Mouse (Mus musculus) MEL (cell line): ENCODE results near the gene Sgpp1. TPM values are rescaled to one million over a fixed set of nuclear protein-coding genes. Genes with fewer than 3 reads are reported as not detected.
A peak's percentile ranks its signal among the peaks of the same experiment; 100 is the strongest.

Source experiments
- DNase-seq: peaks from one replicate; pipeline ENCODE4 v3.0.0; 2011; ENCODE audit warnings: low read depth, low spot score
- H3K27ac ChIP-seq: 2 replicates; pipeline ENCODE4 v1.5.1; 2012; ENCODE audit warnings: low read depth, mild to moderate bottlenecking, control low read depth, low read length, moderate library complexity; ENCODE audit not compliant: control insufficient read depth
- H3K27me3 ChIP-seq, 2 experiments: fragments of 150-350 bp in 1 of 2; sonication (generic) in 1 of 2; 2 replicates each; pipeline ENCODE4 v1.6.1; 2012; ENCODE audit warnings: low read length in 2 of 2, mild to moderate bottlenecking in 2 of 2, improper control_type of control experiment in 1 of 2, moderate library complexity in 1 of 2; ENCODE audit not compliant: insufficient read depth in 2 of 2, control insufficient read depth in 1 of 2
- H3K36me3 ChIP-seq, 2 experiments: 2 replicates each; pipeline ENCODE4 v1.6.1; 2012 to 2014; ENCODE audit warnings: low read length in 2 of 2, improper control_type of control experiment in 1 of 2, inconsistent platforms in 1 of 2, mild to moderate bottlenecking in 1 of 2; ENCODE audit not compliant: insufficient read depth in 2 of 2, control insufficient read depth in 1 of 2
- H3K4me1 ChIP-seq, 2 experiments: fragments of 150-350 bp in 1 of 2; sonication (generic) in 1 of 2; 2 replicates each; pipeline ENCODE4 v1.6.1; 2012; ENCODE audit warnings: low read length in 2 of 2, improper control_type of control experiment in 1 of 2, mild to moderate bottlenecking in 1 of 2; ENCODE audit not compliant: insufficient read depth in 2 of 2, control insufficient read depth in 1 of 2
- H3K4me3 ChIP-seq, 2 experiments: fragments of 150-350 bp in 1 of 2; sonication (generic) in 1 of 2; 2 replicates each; pipeline ENCODE4 v1.5.1; 2012; ENCODE audit warnings: low read depth in 2 of 2, low read length in 2 of 2, mild to moderate bottlenecking in 2 of 2, moderate library complexity in 2 of 2, control low read depth in 1 of 2, improper control_type of control experiment in 1 of 2; ENCODE audit not compliant: control insufficient read depth in 1 of 2, insufficient read depth in 1 of 2
- H3K79me2 ChIP-seq: 2 replicates; pipeline ENCODE4 v1.6.1; 2012; ENCODE audit warnings: mild to moderate bottlenecking, low read length, moderate library complexity; ENCODE audit not compliant: control insufficient read depth, poor library complexity, insufficient read depth
- H3K9ac ChIP-seq: 2 replicates; pipeline ENCODE4 v1.6.1; 2012; ENCODE audit warnings: low read depth, mild to moderate bottlenecking, control low read depth, low read length, moderate library complexity; ENCODE audit not compliant: control insufficient read depth, poor library complexity, severe bottlenecking
- H3K9me3 ChIP-seq: fragments of 150-350 bp; sonication (generic); replicated peaks from 2 replicates; pipeline ENCODE4 v1.6.1; 2012; ENCODE audit warnings: mild to moderate bottlenecking, low read length, improper control_type of control experiment, moderate library complexity; ENCODE audit not compliant: insufficient read depth
- CTCF ChIP-seq, 3 experiments: IDR thresholded peaks in 2 of 3; conservative IDR thresholded peaks in 1 of 3; 2 replicates each; pipeline ENCODE4 v1.5.1; 2011 to 2012; ENCODE audit warnings: low read length in 3 of 3, low read depth in 2 of 3, mild to moderate bottlenecking in 2 of 3, improper control_type of control experiment in 1 of 3, inconsistent platforms in 1 of 3, mixed read lengths in 1 of 3, moderate library complexity in 1 of 3; ENCODE audit not compliant: control insufficient read depth in 1 of 3, insufficient read depth in 1 of 3, poor library complexity in 1 of 3, severe bottlenecking in 1 of 3
- EP300 ChIP-seq, 2 experiments: IDR thresholded peaks; 2 replicates each; pipeline ENCODE4 v1.6.1; 2011; ENCODE audit warnings: improper control_type of control experiment in 2 of 2, low read length in 2 of 2, low read depth in 1 of 2, mild to moderate bottlenecking in 1 of 2
- ETS1 ChIP-seq: IDR thresholded peaks from 2 replicates; pipeline ENCODE4 v1.6.1; 2012; ENCODE audit warnings: low read depth, mild to moderate bottlenecking, inconsistent platforms, low read length, improper control_type of control experiment, moderate library complexity
- GATA1 ChIP-seq: IDR thresholded peaks from 2 replicates; pipeline ENCODE4 v1.6.1; 2011; ENCODE audit warnings: low read depth, low read length, improper control_type of control experiment
- HCFC1 ChIP-seq: IDR thresholded peaks from 2 replicates; pipeline ENCODE4 v1.6.1; 2012; ENCODE audit warnings: low read depth, mild to moderate bottlenecking, inconsistent platforms, low read length, improper control_type of control experiment, moderate library complexity
- JUND ChIP-seq: IDR thresholded peaks from 2 replicates; pipeline ENCODE4 v1.6.1; 2011; ENCODE audit warnings: low read depth, mild to moderate bottlenecking, improper control_type of control experiment, low read length
- KAT2A ChIP-seq: conservative IDR thresholded peaks from 2 replicates; pipeline ENCODE4 v1.6.1; 2012; ENCODE audit warnings: low read depth, low read length, improper control_type of control experiment, inconsistent platforms
- MAZ ChIP-seq: IDR thresholded peaks from 2 replicates; pipeline ENCODE4 v1.6.1; 2012; ENCODE audit warnings: low read depth, mild to moderate bottlenecking, inconsistent platforms, low read length, improper control_type of control experiment
- MYC ChIP-seq: IDR thresholded peaks from 2 replicates; pipeline ENCODE4 v1.6.1; 2011; ENCODE audit warnings: low read depth, mild to moderate bottlenecking, low read length, improper control_type of control experiment, moderate library complexity
- NELFE ChIP-seq: IDR thresholded peaks from 2 replicates; pipeline ENCODE4 v1.6.1; 2011; ENCODE audit warnings: low read depth, low read length, improper control_type of control experiment
- NRF1 ChIP-seq: IDR thresholded peaks from 2 replicates; pipeline ENCODE4 v1.6.1; 2014; ENCODE audit warnings: low read depth, mild to moderate bottlenecking, inconsistent platforms, low read length, improper control_type of control experiment, moderate library complexity; ENCODE audit not compliant: poor library complexity, insufficient read depth, severe bottlenecking
- POLR2A ChIP-seq, 2 experiments: IDR thresholded peaks; 2 replicates each; pipeline ENCODE4 v1.6.1; 2011 to 2012; ENCODE audit warnings: low read length in 2 of 2, mild to moderate bottlenecking in 2 of 2, control low read depth in 1 of 2, improper control_type of control experiment in 1 of 2, low read depth in 1 of 2, moderate library complexity in 1 of 2; ENCODE audit not compliant: control insufficient read depth in 1 of 2, insufficient read depth in 1 of 2, poor library complexity in 1 of 2
- POLR2AphosphoS2 ChIP-seq: IDR thresholded peaks from 2 replicates; pipeline ENCODE4 v1.6.1; 2011; ENCODE audit warnings: low read length, improper control_type of control experiment
- RAD21 ChIP-seq: IDR thresholded peaks from 2 replicates; pipeline ENCODE4 v1.6.1; 2011; ENCODE audit warnings: mild to moderate bottlenecking, low read depth, low read length, improper control_type of control experiment
- SMC3 ChIP-seq: IDR thresholded peaks from 2 replicates; pipeline ENCODE4 v1.6.1; 2011; ENCODE audit warnings: low read depth, low read length, improper control_type of control experiment
- TAL1 ChIP-seq: IDR thresholded peaks from 2 replicates; pipeline ENCODE4 v1.6.1; 2012; ENCODE audit warnings: mild to moderate bottlenecking, inconsistent platforms, low read length, moderate library complexity, mixed read lengths
- UBTF ChIP-seq: IDR thresholded peaks from 2 replicates; pipeline ENCODE4 v1.6.1; 2012; ENCODE audit warnings: low read depth, mild to moderate bottlenecking, inconsistent platforms, low read length, improper control_type of control experiment, moderate library complexity, borderline replicate concordance; ENCODE audit not compliant: insufficient read depth
- ZMIZ1 ChIP-seq: IDR thresholded peaks from 2 replicates; pipeline ENCODE4 v1.6.1; 2012; ENCODE audit warnings: low read depth, mild to moderate bottlenecking, inconsistent platforms, low read length, improper control_type of control experiment, moderate library complexity
- polyA plus RNA-seq, 2 experiments: library from polyadenylated mRNA; stranded (reverse) in 1 of 2; unstranded in 1 of 2; fragments of >175 nt in 1 of 2; fragments of >200 nt in 1 of 2; gene quantifications; 2 replicates each; pipeline versions ENCODE4 v1.2.1 to v1.2.4; 2012; ENCODE audit warnings: low replicate concordance in 2 of 2, low read depth in 1 of 2; ENCODE audit not compliant: insufficient read length in 2 of 2, insufficient read depth in 1 of 2, missing spikeins in 1 of 2
- total RNA-seq: library from RNA; depleted of rRNA; stranded (reverse); fragments of 300-350 nt; gene quantifications from 2 replicates; pipeline ENCODE4 v1.2.3, GENCODE M21; 2012

The Sgpp1 gene
- total and polyA plus RNA-seq, 3 experiments, result 22.7 to 28.8 TPM; not detected in 1

DNA sequence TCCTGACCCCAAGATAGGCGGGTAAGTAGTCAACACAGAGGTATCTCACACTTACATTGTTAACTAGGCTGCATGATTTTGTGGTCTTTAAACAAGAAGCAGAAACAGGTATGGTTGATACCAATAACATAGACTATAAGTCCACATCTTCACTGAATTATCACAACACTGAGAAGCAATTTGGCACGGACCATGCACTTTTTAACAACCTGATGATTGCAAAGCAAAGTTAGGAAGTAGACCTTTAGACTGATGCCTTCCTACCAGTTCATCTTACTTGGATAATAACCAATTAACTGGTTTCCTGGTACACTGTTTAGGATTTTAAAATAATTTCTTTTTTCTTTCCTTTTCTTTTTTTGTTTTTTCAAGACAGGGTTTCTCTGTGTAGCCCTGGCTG lies 67.3 kb downstream of the Sgpp1 start:
- H3K4me1 ChIP-seq, result peaks cover 0 to 12% of the 10 kb centered on the region in 2 experiments; a peak in 2 of 4 replicates
- H3K27me3 ChIP-seq, result no peaks in the 10 kb centered on the region
- H3K9ac ChIP-seq, result peak overlapping the region; percentile 89
- peak overlapping the region in 1 of 2 experiments; percentile 56; a peak in 2 of 4 replicates for H3K4me3 ChIP-seq
- H3K79me2 ChIP-seq, result peaks cover 26% of the 10 kb centered on the region
- H3K9me3 ChIP-seq, result no peaks in the 10 kb centered on the region
- H3K36me3 ChIP-seq, result peaks cover 0 to 21% of the 10 kb centered on the region in 2 experiments; a peak in 2 of 4 replicates
- peak; percentile 40 for DNase-seq
- H3K27ac ChIP-seq, result no peak overlapping the region
- TF ChIP-seq POLR2A (IDR thresholded peaks at IDR 0.05; ENCODE audit: control insufficient read depth in 1 of 2, insufficient read depth in 1 of 2, low read depth in 1 of 2, low read length in 2 of 2, poor library complexity in 1 of 2) (no peak), NRF1 (no peak), HCFC1 (no peak), EP300 (IDR thresholded peaks at IDR 0.05; ENCODE audit: low read depth in 1 of 2, low read length in 2 of 2) (no peak)

DNA sequence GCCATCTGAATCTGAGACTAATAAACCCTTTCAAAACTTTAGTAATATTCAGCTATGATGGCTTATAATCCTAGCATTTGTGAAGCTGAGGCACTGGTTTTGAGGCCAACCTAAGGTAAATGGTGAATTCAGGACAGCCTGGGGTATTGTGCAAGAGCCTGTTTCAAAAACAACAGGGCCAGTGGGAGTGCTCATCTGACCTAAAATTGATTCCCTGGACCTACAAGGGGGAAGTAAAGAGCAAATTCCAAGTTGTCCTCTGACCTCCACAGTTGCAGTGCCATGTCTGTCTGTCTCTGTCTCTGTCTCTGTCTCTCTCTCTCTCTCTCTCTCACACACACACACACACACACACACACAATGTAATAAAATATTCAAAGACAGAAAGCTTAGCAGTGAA lies 68.6 kb downstream of the Sgpp1 start:
- no peak for DNase-seq
- Histone ChIP-seq H3K27ac (no peak overlapping the region), H3K4me1 (peaks cover 0 to 12% of the 10 kb centered on the region in 2 experiments; a peak in 2 of 4 replicates), H3K79me2 (peaks cover 26% of the 10 kb centered on the region), H3K36me3 (peaks cover 0 to 21% of the 10 kb centered on the region in 2 experiments; a peak in 2 of 4 replicates), H3K27me3 (no peaks in the 10 kb centered on the region), H3K4me3 (no peak overlapping the region), H3K9ac (no peak overlapping the region), H3K9me3 (no peaks in the 10 kb centered on the region)
- no peak for TF ChIP-seq JUND
- no peak for TF ChIP-seq TAL1
- no peak for TF ChIP-seq ETS1
- no peak for TF ChIP-seq KAT2A
- TF ChIP-seq SMC3, result no peak
- no peak for TF ChIP-seq CTCF (IDR thresholded peaks at IDR 0.05 in 2 of 3, conservative IDR thresholded peaks at IDR 0.05 in 1 of 3; ENCODE audit: control insufficient read depth in 1 of 3, insufficient read depth in 1 of 3, low read depth in 2 of 3, low read length in 3 of 3, poor library complexity in 1 of 3, severe bottlenecking in 1 of 3)
- no peak for TF ChIP-seq NELFE
- no peak for TF ChIP-seq ZMIZ1
- no peak for TF ChIP-seq NRF1
- no peak for TF ChIP-seq MAZ
- no peak for TF ChIP-seq GATA1

DNA sequence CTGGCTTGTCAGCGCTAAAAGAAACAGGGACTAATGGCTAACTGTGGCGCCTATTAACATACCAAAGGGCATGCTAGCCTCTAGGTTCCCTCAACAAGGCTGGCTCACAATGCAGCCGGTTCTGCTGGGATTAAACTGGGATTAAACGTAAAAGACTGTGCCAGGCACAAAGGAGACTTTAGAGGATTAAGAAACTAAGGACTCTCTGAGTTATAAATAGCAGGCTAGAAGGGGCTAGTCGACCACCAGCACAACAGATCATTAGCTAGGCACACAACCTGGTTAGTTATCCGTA lies 71.1 kb downstream of the Sgpp1 start:
- H3K9me3 ChIP-seq, result no peaks in the 10 kb centered on the region
- peaks cover 0 to 9% of the 10 kb centered on the region in 2 experiments; a peak in 2 of 4 replicates for H3K36me3 ChIP-seq
- no peak overlapping the region for H3K9ac ChIP-seq
- peaks cover 11% of the 10 kb centered on the region for H3K79me2 ChIP-seq
- no peak overlapping the region for H3K27ac ChIP-seq
- H3K4me3 ChIP-seq, result no peak overlapping the region
- TF ChIP-seq MYC (no peak), RAD21 (no peak), UBTF (no peak), TAL1 (no peak), POLR2AphosphoS2 (no peak), NRF1 (no peak)
- no peaks in the 10 kb centered on the region for H3K27me3 ChIP-seq
- H3K4me1 ChIP-seq, result peaks cover 0 to 4% of the 10 kb centered on the region in 2 experiments; a peak in 3 of 4 replicates
- DNase-seq, result no peak
